Mouse (Mus musculus) MEL (cell line): Measurements from ENCODE around the gene Rbm5.

Source experiments
- CHD2 ChIP-seq: IDR thresholded peaks from 2 replicates; pipeline ENCODE4 v1.6.1; 2011; ENCODE audit warnings: low read length, improper control_type of control experiment
- CTCF ChIP-seq, 3 experiments: IDR thresholded peaks in 2 of 3; conservative IDR thresholded peaks in 1 of 3; 2 replicates each; pipeline ENCODE4 v1.5.1; 2011 to 2012; ENCODE audit warnings: low read length in 3 of 3, low read depth in 2 of 3, mild to moderate bottlenecking in 2 of 3, improper control_type of control experiment in 1 of 3, inconsistent platforms in 1 of 3, mixed read lengths in 1 of 3, moderate library complexity in 1 of 3; ENCODE audit not compliant: control insufficient read depth in 1 of 3, insufficient read depth in 1 of 3, poor library complexity in 1 of 3, severe bottlenecking in 1 of 3
- POLR2A ChIP-seq, 2 experiments: IDR thresholded peaks; 2 replicates each; pipeline ENCODE4 v1.6.1; 2011 to 2012; ENCODE audit warnings: low read length in 2 of 2, mild to moderate bottlenecking in 2 of 2, control low read depth in 1 of 2, improper control_type of control experiment in 1 of 2, low read depth in 1 of 2, moderate library complexity in 1 of 2; ENCODE audit not compliant: control insufficient read depth in 1 of 2, insufficient read depth in 1 of 2, poor library complexity in 1 of 2

DNA sequence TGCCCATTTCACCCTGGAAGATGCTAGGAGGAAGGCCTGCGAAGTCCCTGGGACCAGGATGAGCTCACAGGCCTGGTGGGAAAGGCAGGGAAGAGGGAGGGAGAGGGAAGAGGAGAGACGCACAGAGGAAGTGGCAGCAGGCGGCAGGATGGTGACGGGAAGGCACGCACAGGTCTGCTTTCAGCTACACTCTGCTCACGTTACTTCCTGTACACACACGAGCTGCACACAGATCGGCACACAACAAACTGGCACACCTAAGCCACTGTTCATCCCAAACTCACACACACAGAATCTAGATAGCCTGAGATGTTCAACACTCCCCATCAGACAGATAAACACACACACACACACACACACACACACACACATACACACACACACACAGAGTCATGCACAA, 80.4 kb downstream of the Rbm5 start:
- TF ChIP-seq CTCF (IDR thresholded peaks at IDR 0.05 in 2 of 3, conservative IDR thresholded peaks at IDR 0.05 in 1 of 3; ENCODE audit: control insufficient read depth in 1 of 3, insufficient read depth in 1 of 3, low read depth in 2 of 3, low read length in 3 of 3, poor library complexity in 1 of 3, severe bottlenecking in 1 of 3) (no peak), CHD2 (no peak), POLR2A (IDR thresholded peaks at IDR 0.05; ENCODE audit: control insufficient read depth in 1 of 2, insufficient read depth in 1 of 2, low read depth in 1 of 2, low read length in 2 of 2, poor library complexity in 1 of 2) (no peak)
